Mouse (Mus musculus) liver, postnatal 0 days (tissue): ENCODE data around the gene Nkx6-2. TPM values are rescaled to one million over a fixed set of nuclear protein-coding genes. Genes with fewer than 3 reads are reported as not detected.

ENCODE experiments used
- ATAC-seq: fragments of 200-750 bp; cut with Nextera tagmentation; 2 replicates; pipeline ENCODE4 v1.8.0; 2017; ENCODE audit warnings: mild to moderate bottlenecking, moderate library complexity
- DNase-seq: peaks from one replicate; pipeline ENCODE4 v3.0.0-alpha.2; 2016
- H3K27ac ChIP-seq: fragments of 300-500 bp; sonication (generic); 2 replicates; pipeline ENCODE4 v1.5.1; 2014; ENCODE audit warnings: antibody characterized with exemption, moderate library complexity, mild to moderate bottlenecking, low read depth
- H3K27me3 ChIP-seq: fragments of 300-500 bp; sonication (generic); 2 replicates; pipeline ENCODE4 v1.6.1; 2014; ENCODE audit warnings: low read length, control low read depth, mixed read lengths; ENCODE audit not compliant: insufficient read depth
- H3K36me3 ChIP-seq: fragments of 300-500 bp; sonication (generic); replicated peaks from 2 replicates; pipeline ENCODE4 v1.6.1; 2014; ENCODE audit warnings: mild to moderate bottlenecking, control low read depth, low read length, moderate library complexity, mixed read lengths; ENCODE audit not compliant: insufficient read depth
- H3K4me1 ChIP-seq: fragments of 300-500 bp; sonication (generic); 2 replicates; pipeline ENCODE4 v1.6.1; 2014; ENCODE audit warnings: antibody characterized with exemption, mild to moderate bottlenecking, control low read depth; ENCODE audit not compliant: insufficient read depth
- H3K4me2 ChIP-seq: fragments of 300-500 bp; sonication (generic); 2 replicates; pipeline ENCODE4 v1.6.1; 2014; ENCODE audit warnings: low read depth, mild to moderate bottlenecking, low read length, moderate library complexity, mixed read lengths
- H3K4me3 ChIP-seq: fragments of 300-500 bp; sonication (generic); 2 replicates; pipeline ENCODE4 v1.5.1; 2014; ENCODE audit warnings: low read depth, low read length
- H3K9ac ChIP-seq: fragments of 300-500 bp; sonication (generic); replicated peaks from 2 replicates; pipeline ENCODE4 v1.6.1; 2014; ENCODE audit warnings: mild to moderate bottlenecking, moderate library complexity
- H3K9me3 ChIP-seq: fragments of 300-500 bp; sonication (generic); 2 replicates; pipeline ENCODE4 v1.6.1; 2016; ENCODE audit warnings: mild to moderate bottlenecking, control low read depth, low read length, mixed read lengths
- CTCF ChIP-seq: sonication (generic); IDR thresholded peaks from 2 replicates; pipeline ENCODE4 v1.5.1; 2016; ENCODE audit warnings: antibody characterized with exemption, low read depth
- EP300 ChIP-seq: IDR thresholded peaks from 2 replicates; pipeline ENCODE4 v1.6.1; 2016; ENCODE audit warnings: antibody characterized with exemption, low read depth, mild to moderate bottlenecking
- WGBS: fragments of 180-500 bp; shearing (Covaris S2); extraction: QIAGEN DNeasy Blood & Tissue Kit; methylation state at CpG from one replicate; pipeline ENCODE4 v1.1.7; 2014; ENCODE audit not compliant: insufficient replicate concordance; 5-methylcytosine and 5-hydroxymethylcytosine counted together
- polyA plus RNA-seq: library from polyadenylated mRNA; unstranded; fragments of >200 nt; fragmentation: Nextera tagmentation; extraction: Ambion mirVana; gene quantifications from 2 replicates; pipeline ENCODE4 v1.2.1, GENCODE M21; 2015

Gene Nkx6-2
- polyA plus RNA-seq, 1 experiment from 2014 or later = not detected

- Histone ChIP-seq H3K36me3 (no peaks in the 10 kb centered on the region), H3K4me2 (no peak overlapping the region), H3K9ac (no peak overlapping the region), H3K27me3 (no peaks in the 10 kb centered on the region), H3K4me1 (no peaks in the 10 kb centered on the region), H3K9me3 (no peaks in the 10 kb centered on the region), H3K27ac (no peak overlapping the region), H3K4me3 (no peak overlapping the region)
- TF ChIP-seq CTCF = no peak
- TF ChIP-seq EP300 = no peak
- WGBS = 59% methylated on average over 6 of the region's 6 CpGs
- ATAC-seq (no peak), DNase-seq (no peak)
These were observed 12.7 kb upstream of the Nkx6-2 start for GRCm38 (mm10) chr7:139595311-139595710.

GRCm38 (mm10) chr7:139591311-139591710 lies 8.7 kb upstream of the Nkx6-2 start:
- no peak overlapping the region for H3K27ac ChIP-seq
- TF ChIP-seq CTCF = no peak
- TF ChIP-seq EP300 = no peak
- ATAC-seq = no peak
- H3K4me2 ChIP-seq = no peak overlapping the region
- no peak for DNase-seq
- no peaks in the 10 kb centered on the region for H3K9me3 ChIP-seq
- WGBS = 67% methylated on average over 5 of the region's 5 CpGs
- no peaks in the 10 kb centered on the region for H3K4me1 ChIP-seq
- no peak overlapping the region for H3K9ac ChIP-seq
- no peaks in the 10 kb centered on the region for H3K36me3 ChIP-seq
- H3K27me3 ChIP-seq = peaks cover 22% of the 10 kb centered on the region
- H3K4me3 ChIP-seq = no peak overlapping the region

GRCm38 (mm10) chr7:139590302-139590701 lies 7.7 kb upstream of the Nkx6-2 start:
- Histone ChIP-seq H3K9ac (no peak overlapping the region), H3K4me2 (no peak overlapping the region), H3K36me3 (no peaks in the 10 kb centered on the region), H3K4me1 (no peaks in the 10 kb centered on the region), H3K9me3 (no peaks in the 10 kb centered on the region), H3K27me3 (peaks cover 32% of the 10 kb centered on the region), H3K4me3 (no peak overlapping the region), H3K27ac (no peak overlapping the region)
- WGBS = 26% methylated on average over 3 of the region's 3 CpGs
- peak; percentile 33 for DNase-seq
- no peak for ATAC-seq
- TF ChIP-seq EP300 = no peak
- peak; percentile 72 for TF ChIP-seq CTCF

- Histone ChIP-seq H3K9ac (no peak overlapping the region), H3K4me1 (no peaks in the 10 kb centered on the region), H3K27ac (no peak overlapping the region), H3K4me3 (no peak overlapping the region), H3K27me3 (peaks cover 56% of the 10 kb centered on the region), H3K4me2 (no peak overlapping the region), H3K9me3 (no peaks in the 10 kb centered on the region), H3K36me3 (no peaks in the 10 kb centered on the region)
- 46% methylated on average over 7 of the region's 7 CpGs for WGBS
- ATAC-seq (no peak), DNase-seq (no peak)
- no peak for TF ChIP-seq EP300
- TF ChIP-seq CTCF = no peak
These were observed 5.3 kb upstream of the Nkx6-2 start for GRCm38 (mm10) chr7:139587919-139588318.

DNA sequence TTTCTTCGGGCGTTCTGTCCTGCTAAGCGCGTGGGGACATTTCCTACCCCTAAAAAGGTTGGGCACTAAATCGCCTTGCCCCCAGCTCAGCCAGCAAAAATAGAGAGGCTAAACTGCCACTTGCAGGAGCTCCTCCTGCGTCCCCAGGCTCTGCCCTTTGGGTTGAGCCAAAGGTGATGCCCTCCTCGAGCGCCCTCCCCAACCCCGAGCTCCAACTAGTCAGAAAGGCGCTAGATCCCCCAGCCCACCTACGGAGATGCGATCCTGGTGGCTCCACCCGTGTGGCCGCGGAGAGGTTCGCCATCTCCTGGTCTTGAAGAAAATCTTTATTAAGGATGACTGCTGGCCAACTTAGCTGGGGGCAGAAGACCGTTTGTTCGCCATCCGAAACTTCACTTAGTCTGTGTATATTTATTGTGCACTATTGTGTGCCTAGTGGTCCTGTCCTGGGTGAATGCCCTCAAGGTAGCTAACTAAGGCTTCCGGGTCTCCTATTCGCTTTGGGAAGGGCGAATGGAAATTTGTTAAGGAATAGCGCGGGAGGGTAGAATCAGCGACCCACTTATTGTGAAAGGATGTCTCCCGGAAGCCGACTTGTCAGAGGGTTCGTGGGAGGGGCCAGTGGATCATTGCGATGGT lies 2.7 kb upstream of the Nkx6-2 start:
- Histone ChIP-seq H3K27ac (no peak overlapping the region), H3K4me3 (no peak overlapping the region), H3K27me3 (peaks cover 82% of the 10 kb centered on the region), H3K36me3 (no peaks in the 10 kb centered on the region), H3K9me3 (no peaks in the 10 kb centered on the region), H3K4me1 (peaks cover 3% of the 10 kb centered on the region), H3K9ac (no peak overlapping the region), H3K4me2 (no peak overlapping the region)
- DNase-seq = no peak
- no peak for ATAC-seq
- WGBS = 6% methylated on average over 29 of the region's 29 CpGs
- no peak for TF ChIP-seq EP300
- no peak for TF ChIP-seq CTCF

DNA sequence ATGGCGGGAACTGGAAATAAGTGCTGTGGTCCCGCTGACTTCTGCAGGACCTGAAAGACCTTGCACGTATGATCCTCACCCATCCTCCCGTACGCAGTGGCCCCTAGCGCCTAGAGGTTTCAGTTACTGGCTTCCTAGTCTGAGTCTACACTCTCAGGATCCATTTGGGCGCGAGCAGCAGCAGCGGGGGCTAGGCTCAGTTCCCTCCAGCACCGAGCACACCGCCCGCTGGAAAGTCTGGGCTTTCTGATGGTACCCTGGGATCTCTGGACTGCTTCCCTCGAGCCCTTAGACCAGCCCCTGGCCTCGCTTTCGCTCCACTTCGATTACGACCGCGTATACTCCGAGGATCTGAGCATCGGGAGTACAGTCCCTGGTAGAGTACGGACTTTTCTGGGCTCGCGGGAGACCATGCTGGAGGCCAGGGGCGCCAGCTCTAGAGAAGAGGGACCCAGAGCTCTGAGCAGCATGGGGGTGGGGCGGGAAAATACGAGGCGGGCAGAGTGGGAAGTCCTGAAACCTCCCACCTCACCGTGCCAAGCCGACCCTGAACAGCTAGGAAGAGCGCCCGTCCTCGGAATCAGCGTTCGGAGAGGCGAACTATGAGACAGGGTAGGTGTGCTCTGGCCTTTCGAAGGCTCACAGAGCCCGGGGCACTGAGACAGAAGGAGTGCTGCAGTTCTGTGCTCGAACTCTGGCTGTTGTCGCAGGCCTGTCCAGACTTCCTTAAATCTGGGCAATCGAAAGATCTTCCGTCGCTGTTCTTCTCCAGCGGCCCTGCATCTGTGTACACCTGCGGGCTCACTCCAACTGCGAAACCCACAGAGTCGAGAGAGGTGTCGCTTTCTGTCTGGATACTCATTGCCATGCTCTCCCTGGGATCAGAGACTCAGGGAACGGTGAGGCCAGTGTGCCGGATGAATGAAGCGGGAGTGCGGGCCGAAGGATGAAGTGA lies 1.9 kb upstream of the Nkx6-2 start:
- no peak for DNase-seq
- Histone ChIP-seq H3K4me1 (peaks cover 3% of the 10 kb centered on the region), H3K27me3 (peaks cover 90% of the 10 kb centered on the region), H3K4me2 (no peak overlapping the region), H3K36me3 (no peaks in the 10 kb centered on the region), H3K9ac (no peak overlapping the region), H3K9me3 (no peaks in the 10 kb centered on the region), H3K4me3 (no peak overlapping the region), H3K27ac (no peak overlapping the region)
- TF ChIP-seq CTCF = no peak
- no peak for TF ChIP-seq EP300
- 3% methylated on average over 53 of the region's 53 CpGs for WGBS
- no peak for ATAC-seq
